Mouse (Mus musculus) heart, postnatal 0 days (tissue): Measurements from ENCODE around the gene Ttn.

Source experiments
- CTCF ChIP-seq: IDR thresholded peaks from 2 replicates; pipeline ENCODE4 v1.5.1; 2016; ENCODE audit warnings: antibody characterized with exemption, control low read depth, low read depth
- EP300 ChIP-seq: IDR thresholded peaks from 2 replicates; pipeline ENCODE4 v1.6.1; 2016; ENCODE audit warnings: antibody characterized with exemption, low read depth

GRCm38 (mm10) chr2:76850066-76850465 is 132.3 kb downstream of the Ttn start:
- TF ChIP-seq CTCF (no peak), EP300 (no peak)
